Mouse (Mus musculus) hindbrain, embryonic 12.5 days (tissue): Measurements from ENCODE around the gene Fam168b. TPM values are rescaled to one million over a fixed set of nuclear protein-coding genes. Genes with fewer than 3 reads are reported as not detected.

Experiments
- ATAC-seq: fragments of 200-750 bp; cut with Nextera tagmentation; 2 replicates; pipeline ENCODE4 v1.8.0; 2017; ENCODE audit warnings: moderate TSS enrichment; ENCODE audit not compliant: low FRiP score
- H3K27ac ChIP-seq: fragments of 300-500 bp; sonication (generic); 2 replicates; pipeline ENCODE4 v1.5.1; 2016; ENCODE audit warnings: mild to moderate bottlenecking
- H3K27me3 ChIP-seq: fragments of 300-500 bp; sonication (generic); 2 replicates; pipeline ENCODE4 v1.6.1; 2016; ENCODE audit warnings: mild to moderate bottlenecking
- H3K36me3 ChIP-seq: fragments of 300-500 bp; sonication (generic); 2 replicates; pipeline ENCODE4 v1.6.1; 2016; ENCODE audit warnings: mild to moderate bottlenecking
- H3K4me1 ChIP-seq: fragments of 300-500 bp; sonication (generic); 2 replicates; pipeline ENCODE4 v1.6.1; 2016
- H3K4me2 ChIP-seq: fragments of 300-500 bp; sonication (generic); replicated peaks from 2 replicates; pipeline ENCODE4 v1.6.1; 2016; ENCODE audit warnings: mild to moderate bottlenecking
- H3K4me3 ChIP-seq: fragments of 300-500 bp; sonication (generic); 2 replicates; pipeline ENCODE4 v1.5.1; 2016; ENCODE audit warnings: mild to moderate bottlenecking
- H3K9ac ChIP-seq: fragments of 300-500 bp; sonication (generic); 2 replicates; pipeline ENCODE4 v1.6.1; 2016; ENCODE audit warnings: mild to moderate bottlenecking, moderate library complexity
- H3K9me3 ChIP-seq: fragments of 300-500 bp; sonication (generic); replicated peaks from 2 replicates; pipeline ENCODE4 v1.6.1; 2016; ENCODE audit warnings: mild to moderate bottlenecking
- WGBS: fragments of 180-500 bp; shearing (Covaris S2); methylation state at CpG from one replicate; pipeline ENCODE4 v1.1.7; 2016; 5-methylcytosine and 5-hydroxymethylcytosine counted together
- polyA plus RNA-seq: library from polyadenylated mRNA; unstranded; fragments of >200 nt; fragmentation: Nextera tagmentation; extraction: Ambion mirVana; gene quantifications from 2 replicates; pipeline ENCODE4 v1.2.1, GENCODE M21; 2016

Fam168b gene
- polyA plus RNA-seq, 1 experiment from 2014 or later: 170 TPM

DNA sequence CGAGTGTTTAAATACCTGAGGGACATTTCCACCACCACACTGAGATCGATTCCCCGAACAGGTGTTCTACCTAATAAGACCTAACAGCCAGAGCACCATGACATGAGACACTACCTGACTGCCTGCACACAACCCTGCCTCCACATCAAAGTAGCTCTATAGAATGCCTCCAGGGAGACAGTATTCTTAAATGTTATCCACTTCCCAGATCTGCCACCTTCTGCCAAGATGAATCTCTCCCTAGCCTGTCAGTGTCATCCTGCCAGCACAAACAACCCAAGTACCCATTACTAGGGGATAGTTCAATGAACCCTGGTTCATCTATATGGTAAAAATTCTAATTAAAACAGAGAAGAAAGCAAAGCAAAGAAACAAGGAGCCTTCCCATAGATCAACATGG lies 4.2 kb upstream of the Fam168b start:
- ATAC-seq: no peak
- WGBS: 83% methylated on average over 3 of the region's 3 CpGs
- Histone ChIP-seq H3K9ac (no peak overlapping the region), H3K4me2 (no peak overlapping the region), H3K4me3 (no peak overlapping the region), H3K4me1 (peaks cover 20% of the 10 kb centered on the region), H3K9me3 (no peaks in the 10 kb centered on the region), H3K36me3 (no peaks in the 10 kb centered on the region), H3K27me3 (no peaks in the 10 kb centered on the region), H3K27ac (no peak overlapping the region)

DNA sequence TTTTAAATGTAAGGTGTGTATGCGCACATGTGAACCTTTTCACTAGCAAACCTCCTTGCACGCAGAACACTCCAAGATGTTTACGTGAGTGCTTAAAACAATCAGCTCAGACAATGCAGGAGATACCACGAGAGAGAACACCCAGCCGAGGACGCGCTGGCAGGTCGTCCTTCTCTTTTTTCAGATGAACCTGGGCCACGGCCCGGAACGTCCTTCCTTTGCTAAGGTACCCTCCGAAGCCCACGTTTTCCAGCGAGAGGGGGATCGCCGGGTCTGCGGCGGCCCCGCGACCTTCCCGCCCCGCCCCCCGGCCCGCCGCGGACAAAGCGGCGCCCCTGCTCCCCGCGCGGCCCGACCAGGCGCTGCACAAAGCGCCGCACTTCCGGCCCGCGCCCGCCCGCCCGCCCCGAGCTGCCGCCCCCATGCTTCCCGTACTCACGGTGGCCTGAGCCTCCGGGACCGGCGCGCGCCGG lies 440 bp downstream of the Fam168b start:
- Histone ChIP-seq H3K4me3 (peak overlapping the region; percentile 78), H3K9ac (peak overlapping the region; percentile 93), H3K36me3 (no peaks in the 10 kb centered on the region), H3K27me3 (no peaks in the 10 kb centered on the region), H3K27ac (peak overlapping the region; percentile 96), H3K4me2 (peak overlapping the region; percentile 96), H3K9me3 (no peaks in the 10 kb centered on the region), H3K4me1 (peaks cover 32% of the 10 kb centered on the region)
- WGBS: under 1% methylated on average over 39 of the region's 51 CpGs
- peak; percentile 92 for ATAC-seq

DNA sequence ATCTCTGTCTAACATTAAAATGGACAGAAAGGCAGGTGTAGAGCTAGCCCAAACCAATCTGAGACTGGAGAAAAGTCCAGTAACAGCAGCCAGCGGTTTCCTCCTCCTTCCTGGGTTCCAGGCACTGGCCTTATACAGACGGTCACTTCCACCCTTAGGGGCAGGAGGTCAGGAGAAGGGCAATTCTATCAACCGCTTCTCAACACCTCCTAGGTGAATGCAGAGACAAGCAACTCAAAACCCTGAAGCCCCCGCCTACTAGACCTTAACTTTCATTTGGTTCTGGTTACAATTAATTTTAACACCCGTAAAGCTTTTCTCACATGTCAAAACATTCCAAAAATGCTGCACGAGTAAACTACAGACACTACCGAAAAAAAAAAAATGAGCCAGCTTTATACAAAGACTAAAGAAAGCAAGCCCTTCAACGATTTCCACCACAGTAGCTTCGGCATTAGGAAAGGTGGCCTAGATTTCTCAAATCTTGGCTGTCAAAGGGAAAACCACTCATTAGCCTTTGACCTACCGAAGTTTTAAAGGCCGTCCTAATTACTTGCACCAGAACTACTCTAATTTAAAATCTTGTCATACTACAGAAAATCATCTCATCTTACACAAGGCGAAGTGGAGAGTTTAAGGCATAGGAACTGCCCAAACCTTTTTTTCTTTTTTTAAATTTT lies 1.0 kb downstream of the Fam168b start:
- Histone ChIP-seq H3K4me1 (peaks cover 32% of the 10 kb centered on the region), H3K27me3 (no peaks in the 10 kb centered on the region), H3K4me3 (peak overlapping the region; percentile 78), H3K36me3 (no peaks in the 10 kb centered on the region), H3K9me3 (no peaks in the 10 kb centered on the region), H3K9ac (peak overlapping the region; percentile 93), H3K27ac (peak overlapping the region; percentile 96), H3K4me2 (peak overlapping the region; percentile 96)
- 3% methylated on average over 12 of the region's 12 CpGs for WGBS
- peak; percentile 3; the same call in 1 of the 2 replicates for ATAC-seq

DNA sequence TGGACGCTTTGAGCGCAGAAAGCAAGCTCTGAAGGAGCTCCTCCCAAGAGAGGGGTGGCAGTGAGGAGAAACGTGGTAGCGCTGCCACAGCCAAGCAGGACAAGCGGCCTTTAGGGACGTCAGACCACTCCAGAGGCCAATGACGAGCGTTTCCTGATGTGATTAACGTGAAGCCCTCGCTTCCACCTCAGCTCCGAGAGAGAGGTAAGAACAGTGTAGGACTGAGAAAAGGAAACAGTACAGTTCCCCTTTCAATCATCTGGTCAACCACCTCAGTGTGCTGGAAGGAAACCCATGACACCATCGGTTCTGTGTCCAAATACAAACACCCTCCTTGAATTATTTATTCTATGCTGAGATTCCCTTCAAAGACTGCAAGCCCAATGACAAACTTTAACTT lies 3.6 kb downstream of the Fam168b start:
- Histone ChIP-seq H3K4me3 (no peak overlapping the region), H3K4me2 (no peak overlapping the region), H3K27ac (no peak overlapping the region), H3K9ac (no peak overlapping the region), H3K9me3 (no peaks in the 10 kb centered on the region), H3K36me3 (peaks cover 16% of the 10 kb centered on the region), H3K27me3 (no peaks in the 10 kb centered on the region), H3K4me1 (peaks cover 32% of the 10 kb centered on the region)
- ATAC-seq: no peak
- 66% methylated on average over 12 of the region's 12 CpGs for WGBS

DNA sequence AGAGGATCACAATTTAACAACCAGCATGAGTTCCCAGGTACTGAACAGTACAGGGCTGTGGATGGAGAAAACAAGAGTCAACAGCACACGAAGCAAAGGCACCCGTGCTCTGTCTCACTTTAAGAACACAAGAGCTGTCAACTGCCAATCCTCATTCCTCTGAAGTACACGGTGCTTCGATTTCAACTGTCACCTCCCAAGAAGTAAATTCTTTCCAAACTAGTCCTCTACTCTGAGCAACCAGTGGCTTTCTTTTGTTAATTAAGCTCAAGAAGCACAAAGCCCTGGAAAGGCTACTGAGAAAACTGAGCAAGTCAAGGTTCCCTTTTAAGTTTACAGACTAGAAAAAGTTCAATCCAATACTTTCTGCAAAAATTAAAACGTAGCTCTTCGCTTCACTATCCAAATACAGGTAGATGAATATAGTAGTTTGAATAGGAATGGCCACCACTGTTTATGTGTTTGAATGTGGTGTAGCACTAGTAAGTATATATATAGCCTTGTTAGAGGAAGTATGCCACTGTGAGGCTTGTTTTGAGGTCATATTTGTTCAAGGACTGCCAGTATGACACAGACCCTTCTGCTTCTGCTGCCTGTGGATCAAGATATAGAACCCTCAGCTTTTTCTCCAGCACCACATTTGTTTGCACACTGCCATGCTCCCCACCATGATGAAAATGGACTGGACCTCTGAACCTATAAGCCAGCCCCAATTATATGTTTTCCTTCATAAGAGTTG lies 4.7 kb downstream of the Fam168b start:
- no peak overlapping the region for H3K4me2 ChIP-seq
- peaks cover 32% of the 10 kb centered on the region for H3K4me1 ChIP-seq
- no peak overlapping the region for H3K9ac ChIP-seq
- H3K27me3 ChIP-seq: no peaks in the 10 kb centered on the region
- 58% methylated on average over 6 of the region's 6 CpGs for WGBS
- H3K36me3 ChIP-seq: peaks cover 18% of the 10 kb centered on the region
- H3K9me3 ChIP-seq: no peaks in the 10 kb centered on the region
- no peak overlapping the region for H3K27ac ChIP-seq
- no peak for ATAC-seq
- H3K4me3 ChIP-seq: no peak overlapping the region

DNA sequence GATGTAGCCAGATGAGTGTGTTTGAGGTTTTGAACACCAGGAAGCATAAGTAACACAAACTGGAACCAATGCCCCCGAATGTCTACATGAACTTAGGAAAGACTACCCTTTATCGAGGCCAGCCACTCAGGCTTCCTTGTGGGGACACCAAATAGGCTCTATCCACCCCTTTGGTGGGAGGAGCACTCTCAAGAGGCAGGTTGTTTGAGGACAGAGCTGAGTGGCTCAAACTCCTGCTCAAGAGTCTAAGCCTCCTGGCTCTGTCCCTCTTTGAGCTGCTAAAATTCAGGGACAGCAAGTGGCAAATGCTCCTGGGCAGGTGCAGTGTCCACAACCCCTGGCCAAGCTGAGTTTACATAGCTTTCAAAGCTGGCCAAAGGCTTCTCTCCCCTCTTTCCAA lies 8.0 kb downstream of the Fam168b start:
- Histone ChIP-seq H3K9ac (no peak overlapping the region), H3K4me2 (no peak overlapping the region), H3K4me3 (no peak overlapping the region), H3K27ac (no peak overlapping the region), H3K9me3 (no peaks in the 10 kb centered on the region), H3K27me3 (no peaks in the 10 kb centered on the region), H3K4me1 (peaks cover 23% of the 10 kb centered on the region), H3K36me3 (peaks cover 25% of the 10 kb centered on the region)
- ATAC-seq: no peak
- WGBS: 89% methylated on average over 2 of the region's 2 CpGs

DNA sequence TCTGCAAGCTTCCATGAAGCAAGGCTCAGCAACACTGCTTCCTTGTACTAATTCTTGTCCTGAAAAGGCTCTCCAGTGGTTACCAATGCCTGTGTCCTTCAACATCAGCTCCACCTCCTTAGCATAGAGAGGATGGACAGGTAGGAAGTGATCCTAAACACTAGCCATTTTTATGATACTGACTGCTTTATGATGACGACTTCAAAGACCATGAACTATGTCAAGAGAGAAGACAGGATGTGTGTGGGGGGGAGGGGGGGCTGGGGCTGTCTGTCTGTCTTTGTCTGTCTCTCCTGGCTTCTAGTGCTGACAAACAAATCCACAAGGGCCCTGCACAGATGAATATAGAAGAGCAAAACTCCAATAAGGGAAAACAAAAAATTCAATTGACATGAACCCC lies 11.5 kb downstream of the Fam168b start:
- H3K4me1 ChIP-seq: peaks cover 13% of the 10 kb centered on the region
- ATAC-seq: no peak
- H3K4me2 ChIP-seq: no peak overlapping the region
- H3K36me3 ChIP-seq: peaks cover 51% of the 10 kb centered on the region
- H3K9me3 ChIP-seq: no peaks in the 10 kb centered on the region
- no peak overlapping the region for H3K9ac ChIP-seq
- WGBS: 86% methylated on average over 1 of the region's 1 CpGs
- H3K4me3 ChIP-seq: no peak overlapping the region
- H3K27ac ChIP-seq: no peak overlapping the region
- H3K27me3 ChIP-seq: no peaks in the 10 kb centered on the region

DNA sequence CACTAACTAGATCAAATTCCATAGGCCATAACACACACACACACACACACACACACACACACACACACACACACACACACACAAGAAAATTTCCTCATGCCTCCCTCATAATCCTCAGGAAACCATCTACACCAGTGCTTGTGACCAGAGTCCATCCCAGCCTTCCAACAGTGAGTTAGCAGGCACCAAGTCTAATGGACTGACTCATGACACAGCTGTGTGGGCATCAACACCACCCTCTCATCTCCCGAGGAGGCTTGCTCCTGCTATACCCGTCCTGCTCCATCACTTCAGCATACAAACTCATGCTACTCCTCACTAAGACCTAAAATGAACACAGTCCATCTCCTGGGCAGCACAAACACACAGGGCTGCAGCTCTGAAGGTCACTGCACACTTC lies 11.9 kb downstream of the Fam168b start:
- Histone ChIP-seq H3K4me1 (peaks cover 13% of the 10 kb centered on the region), H3K27ac (no peak overlapping the region), H3K36me3 (peaks cover 51% of the 10 kb centered on the region), H3K4me2 (no peak overlapping the region), H3K9ac (no peak overlapping the region), H3K27me3 (no peaks in the 10 kb centered on the region), H3K4me3 (no peak overlapping the region), H3K9me3 (no peaks in the 10 kb centered on the region)
- 80% methylated on average over 2 of the region's 2 CpGs for WGBS
- no peak for ATAC-seq

DNA sequence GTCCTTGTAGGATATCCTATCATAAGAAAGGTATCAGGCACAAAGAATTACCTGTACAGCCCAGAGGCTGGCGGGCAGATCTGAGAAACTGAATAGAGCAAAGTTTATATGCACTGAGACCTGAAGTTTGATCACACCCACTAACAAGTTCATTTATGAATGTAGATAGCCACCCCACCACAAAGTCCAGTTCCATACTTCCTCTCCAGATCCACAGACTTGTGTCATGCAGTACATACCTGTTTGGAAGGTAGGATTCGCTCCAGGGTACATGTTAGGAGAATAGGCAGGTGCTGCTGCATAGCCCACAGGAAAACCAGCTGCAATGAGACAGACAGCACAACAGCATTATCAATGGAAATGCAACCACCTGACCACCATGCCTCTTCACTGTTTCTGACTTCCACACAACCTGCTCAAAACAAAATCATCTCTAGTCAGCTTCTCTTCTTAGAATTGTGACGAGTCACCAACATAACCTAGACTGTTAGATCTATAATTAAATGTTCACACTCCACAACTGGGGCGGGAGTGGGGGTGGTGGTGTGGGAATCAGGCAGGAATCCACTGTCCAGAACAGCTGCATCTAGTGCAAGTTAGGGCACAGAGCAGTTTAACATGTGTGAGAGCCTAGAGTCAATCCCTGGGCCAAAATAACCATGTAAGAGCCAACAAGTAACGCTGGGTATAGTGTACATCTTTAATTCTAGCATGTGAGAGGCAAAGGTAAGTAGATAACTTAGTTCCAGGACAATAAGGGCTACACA lies 14.2 kb downstream of the Fam168b start:
- WGBS: 95% methylated on average over 5 of the region's 5 CpGs
- no peak overlapping the region for H3K4me3 ChIP-seq
- no peaks in the 10 kb centered on the region for H3K9me3 ChIP-seq
- H3K27ac ChIP-seq: no peak overlapping the region
- peaks cover 13% of the 10 kb centered on the region for H3K4me1 ChIP-seq
- ATAC-seq: no peak
- H3K4me2 ChIP-seq: no peak overlapping the region
- H3K9ac ChIP-seq: no peak overlapping the region
- H3K27me3 ChIP-seq: no peaks in the 10 kb centered on the region
- peaks cover 54% of the 10 kb centered on the region for H3K36me3 ChIP-seq

DNA sequence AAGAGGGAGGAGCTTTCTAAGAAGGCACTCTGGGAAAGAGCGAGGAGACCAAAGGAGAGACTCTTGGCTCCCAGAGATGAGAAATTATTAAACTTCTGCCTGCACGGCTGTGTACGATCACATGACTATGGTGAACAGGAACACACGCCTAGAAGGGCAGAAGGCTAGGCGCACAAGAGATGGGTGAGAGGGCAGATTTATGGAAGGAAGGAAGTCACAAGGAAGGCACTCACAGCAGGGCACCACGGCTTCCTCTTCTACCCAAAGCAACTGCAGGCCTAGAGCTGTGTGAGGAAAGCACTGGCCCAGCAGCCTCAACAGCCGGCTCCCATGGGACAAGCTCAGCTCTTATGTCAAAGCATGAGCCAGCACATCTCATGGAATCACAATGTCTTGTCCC lies 15.0 kb downstream of the Fam168b start:
- no peaks in the 10 kb centered on the region for H3K9me3 ChIP-seq
- H3K36me3 ChIP-seq: peaks cover 62% of the 10 kb centered on the region
- H3K27ac ChIP-seq: no peak overlapping the region
- H3K9ac ChIP-seq: no peak overlapping the region
- H3K27me3 ChIP-seq: no peaks in the 10 kb centered on the region
- no peak overlapping the region for H3K4me3 ChIP-seq
- peaks cover 13% of the 10 kb centered on the region for H3K4me1 ChIP-seq
- no peak overlapping the region for H3K4me2 ChIP-seq
- no peak for ATAC-seq
- 89% methylated on average over 7 of the region's 7 CpGs for WGBS

DNA sequence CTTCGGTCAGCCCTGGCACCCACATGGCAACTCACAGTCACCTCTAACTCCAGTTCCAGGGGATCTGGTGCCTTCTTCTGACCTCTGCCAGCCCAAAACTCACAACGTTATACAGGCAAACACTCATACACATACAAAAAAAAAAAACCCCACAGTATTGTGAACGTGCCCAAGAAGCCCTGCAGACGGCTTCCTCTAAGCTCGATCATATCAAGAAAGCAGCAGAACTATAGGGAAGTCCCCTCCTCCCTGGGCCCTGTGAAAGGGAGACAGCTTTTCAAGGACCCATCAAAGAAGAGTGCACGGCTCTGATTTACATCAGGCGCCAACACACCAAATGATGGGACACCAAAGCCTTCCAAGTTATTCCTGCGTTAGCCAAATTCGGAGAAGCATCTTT lies 17.0 kb downstream of the Fam168b start:
- Histone ChIP-seq H3K36me3 (peaks cover 71% of the 10 kb centered on the region), H3K4me1 (peaks cover 10% of the 10 kb centered on the region), H3K4me3 (no peak overlapping the region), H3K9me3 (no peaks in the 10 kb centered on the region), H3K27ac (no peak overlapping the region), H3K27me3 (no peaks in the 10 kb centered on the region), H3K9ac (no peak overlapping the region), H3K4me2 (no peak overlapping the region)
- ATAC-seq: no peak
- 91% methylated on average over 9 of the region's 9 CpGs for WGBS

DNA sequence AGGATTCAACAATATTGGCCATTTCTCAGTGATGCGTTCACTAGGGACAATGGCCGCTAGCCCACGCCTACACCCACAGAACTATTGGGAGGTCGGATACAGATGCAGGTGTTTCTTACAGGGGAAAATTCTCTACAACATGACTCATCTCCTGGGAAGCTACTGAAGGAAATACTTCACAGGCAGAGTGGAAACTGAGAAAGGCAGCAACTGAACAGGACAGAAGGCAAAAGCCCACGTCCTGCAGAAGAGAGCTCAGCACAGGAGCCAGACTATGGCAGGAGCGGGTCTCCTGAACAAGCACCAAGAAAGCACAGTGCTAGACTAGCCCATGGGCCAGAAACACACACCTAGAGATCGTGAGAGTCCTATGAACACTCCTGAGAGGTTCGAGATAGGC lies 18.7 kb downstream of the Fam168b start:
- no peak overlapping the region for H3K9ac ChIP-seq
- H3K4me2 ChIP-seq: no peak overlapping the region
- peaks cover 81% of the 10 kb centered on the region for H3K36me3 ChIP-seq
- H3K9me3 ChIP-seq: no peaks in the 10 kb centered on the region
- H3K4me3 ChIP-seq: no peak overlapping the region
- H3K27ac ChIP-seq: no peak overlapping the region
- H3K4me1 ChIP-seq: peaks cover 2% of the 10 kb centered on the region; the same call in 1 of the 2 replicates
- no peak for ATAC-seq
- H3K27me3 ChIP-seq: no peaks in the 10 kb centered on the region
- 89% methylated on average over 8 of the region's 8 CpGs for WGBS
